Mouse (Mus musculus) liver, embryonic 14.5 days (tissue): Measurements from ENCODE around the gene Ak8.

ENCODE experiments used
- CTCF ChIP-seq: IDR thresholded peaks from 2 replicates; pipeline ENCODE4 v1.5.1; 2016; ENCODE audit warnings: antibody characterized with exemption, low read depth, control low read depth
- EP300 ChIP-seq: IDR thresholded peaks from 2 replicates; pipeline ENCODE4 v1.6.1; 2016; ENCODE audit warnings: antibody characterized with exemption, low read depth

- no peak for TF ChIP-seq EP300
- no peak for TF ChIP-seq CTCF
Observed at GRCm38 (mm10) chr2:28671438-28671837, 28.5 kb upstream of the Ak8 start.
